Mouse (Mus musculus): ENCODE measurements around the gene Zan. TPM values are rescaled to one million over a fixed set of nuclear protein-coding genes. Genes with fewer than 3 reads are reported as not detected.

Zan gene
- polyA plus RNA-seq, 1 experiment from 2014 or later = 1.1 TPM

DNA sequence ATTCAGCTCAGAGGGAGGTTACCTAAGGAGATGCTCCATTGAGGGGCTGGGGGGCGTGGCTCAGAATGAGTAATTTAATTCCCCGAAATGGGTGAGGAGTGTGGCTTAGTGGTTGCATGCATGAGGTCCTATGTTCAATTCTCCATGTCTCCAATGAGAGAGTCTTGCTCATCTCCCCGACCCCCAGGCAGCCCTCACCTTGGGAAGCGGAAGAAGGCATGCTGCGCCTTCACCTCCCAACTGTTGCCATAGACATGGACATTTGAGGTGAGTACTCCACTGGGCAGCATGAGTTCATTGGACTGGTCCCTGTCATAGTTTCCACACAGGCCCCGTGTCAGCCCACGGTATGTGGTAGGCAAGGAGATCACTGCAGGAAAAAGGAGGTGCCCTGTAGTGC lies 90.2 kb downstream of the Zan start:
- H3K27ac ChIP-seq (ENCODE audit: low read length) = no peak overlapping the region
- no peak overlapping the region for H3K9ac ChIP-seq (replicated peaks; ENCODE audit: low read depth, low read length)
- H3K4me2 ChIP-seq (replicated peaks; ENCODE audit: low read depth, low read length) = no peak overlapping the region
- ATAC-seq (ENCODE audit: insufficient number of reproducible peaks, insufficient read depth, low FRiP score, low read depth) = no peak
- no peaks in the 10 kb centered on the region for H3K36me3 ChIP-seq (ENCODE audit: control insufficient read depth, insufficient read depth, low read length)
- H3K9me3 ChIP-seq (ENCODE audit: control insufficient read depth, low read depth, low read length) = no peaks in the 10 kb centered on the region
- no peaks in the 10 kb centered on the region for H3K4me1 ChIP-seq (ENCODE audit: control insufficient read depth, insufficient read depth, low read length)
- no peaks in the 10 kb centered on the region for H3K27me3 ChIP-seq (ENCODE audit: control insufficient read depth, insufficient read depth, low read length)
- WGBS = 81% methylated on average over 7 of the region's 7 CpGs
- H3K4me3 ChIP-seq (ENCODE audit: low read depth, low read length) = no peak overlapping the region

DNA sequence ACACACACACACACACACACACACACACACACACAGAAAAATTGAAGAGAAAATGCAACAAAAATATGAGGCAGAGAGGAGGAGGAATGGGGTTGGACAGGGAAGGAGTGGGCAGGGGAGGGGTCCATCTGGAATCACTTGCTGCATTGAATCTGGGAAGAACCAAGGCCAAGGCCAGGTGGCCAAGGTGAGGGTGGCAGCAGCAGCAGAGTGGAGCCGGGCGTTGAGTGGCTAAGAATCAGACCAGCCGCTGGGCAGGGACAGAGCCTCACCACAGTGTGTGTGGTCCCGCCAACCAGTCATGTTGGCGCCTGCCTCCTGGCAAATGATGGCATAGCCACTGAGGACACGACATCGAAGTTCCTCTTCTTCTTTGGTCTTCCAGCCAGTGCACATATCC lies 93.4 kb downstream of the Zan start:
- no peaks in the 10 kb centered on the region for H3K9me3 ChIP-seq (ENCODE audit: control insufficient read depth, low read depth, low read length)
- no peaks in the 10 kb centered on the region for H3K27me3 ChIP-seq (ENCODE audit: control insufficient read depth, insufficient read depth, low read length)
- no peak overlapping the region for H3K27ac ChIP-seq (ENCODE audit: low read length)
- no peak overlapping the region for H3K4me3 ChIP-seq (ENCODE audit: low read depth, low read length)
- ATAC-seq (ENCODE audit: insufficient number of reproducible peaks, insufficient read depth, low FRiP score, low read depth) = no peak
- H3K36me3 ChIP-seq (ENCODE audit: control insufficient read depth, insufficient read depth, low read length) = no peaks in the 10 kb centered on the region
- H3K4me1 ChIP-seq (ENCODE audit: control insufficient read depth, insufficient read depth, low read length) = no peaks in the 10 kb centered on the region
- WGBS = 82% methylated on average over 7 of the region's 7 CpGs
- H3K4me2 ChIP-seq (replicated peaks; ENCODE audit: low read depth, low read length) = no peak overlapping the region
- H3K9ac ChIP-seq (replicated peaks; ENCODE audit: low read depth, low read length) = no peak overlapping the region

DNA sequence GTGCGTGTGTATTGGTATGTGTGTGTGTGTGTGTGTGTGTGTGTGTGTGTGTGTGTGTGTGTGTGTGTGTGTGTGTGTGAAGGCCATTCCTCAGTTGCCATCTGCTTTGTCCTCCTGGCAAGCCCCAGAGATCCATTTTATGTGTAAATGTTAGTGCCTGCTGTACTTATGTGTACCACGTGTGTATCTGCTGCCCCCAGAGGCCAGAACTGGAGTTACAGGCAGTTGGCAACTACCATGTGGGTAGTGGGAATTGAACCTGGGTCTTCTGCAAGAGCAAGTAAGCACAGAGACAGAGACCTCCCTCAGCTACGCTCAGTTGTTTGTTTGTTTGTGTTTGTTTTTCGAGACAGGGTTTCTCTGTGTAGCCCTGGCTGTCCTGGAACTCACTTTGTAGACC lies 95.7 kb downstream of the Zan start:
- Histone ChIP-seq H3K27me3 (ENCODE audit: control insufficient read depth, insufficient read depth, low read length) (no peaks in the 10 kb centered on the region), H3K4me1 (ENCODE audit: control insufficient read depth, insufficient read depth, low read length) (peaks cover 6% of the 10 kb centered on the region; the same call in 1 of the 2 replicates), H3K9me3 (ENCODE audit: control insufficient read depth, low read depth, low read length) (no peaks in the 10 kb centered on the region), H3K27ac (ENCODE audit: low read length) (no peak overlapping the region), H3K4me2 (replicated peaks; ENCODE audit: low read depth, low read length) (no peak overlapping the region), H3K4me3 (ENCODE audit: low read depth, low read length) (no peak overlapping the region), H3K36me3 (ENCODE audit: control insufficient read depth, insufficient read depth, low read length) (no peaks in the 10 kb centered on the region), H3K9ac (replicated peaks; ENCODE audit: low read depth, low read length) (no peak overlapping the region)
- 51% methylated on average over 4 of the region's 4 CpGs for WGBS
- no peak for ATAC-seq (ENCODE audit: insufficient number of reproducible peaks, insufficient read depth, low FRiP score, low read depth)

DNA sequence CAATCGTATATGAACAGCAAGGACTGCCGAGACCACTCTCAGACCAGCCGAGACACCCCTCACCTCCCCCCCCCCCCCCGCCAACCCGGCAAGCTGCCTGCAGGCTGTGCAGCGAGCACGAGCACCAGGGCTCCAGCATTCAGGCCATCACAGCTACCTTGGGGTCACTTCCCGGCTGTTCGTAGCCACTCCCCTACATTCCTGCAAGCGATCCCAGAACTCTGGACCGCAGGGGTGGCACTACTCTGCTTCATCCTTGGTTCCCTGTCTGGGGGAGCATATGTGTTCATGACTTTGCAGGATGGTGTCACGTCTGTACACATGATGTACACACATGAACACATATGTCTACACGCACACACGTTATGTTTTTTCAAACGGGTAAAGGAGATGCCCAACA lies 99.3 kb downstream of the Zan start:
- WGBS = 25% methylated on average over 11 of the region's 15 CpGs
- no peak for ATAC-seq (ENCODE audit: insufficient number of reproducible peaks, insufficient read depth, low FRiP score, low read depth)
- Histone ChIP-seq H3K4me1 (ENCODE audit: control insufficient read depth, insufficient read depth, low read length) (peaks cover 13% of the 10 kb centered on the region), H3K36me3 (ENCODE audit: control insufficient read depth, insufficient read depth, low read length) (peaks cover 20% of the 10 kb centered on the region), H3K9ac (replicated peaks; ENCODE audit: low read depth, low read length) (no peak overlapping the region), H3K4me2 (replicated peaks; ENCODE audit: low read depth, low read length) (peak overlapping the region; percentile 23; the same call in 1 of the 2 replicates), H3K27ac (ENCODE audit: low read length) (no peak overlapping the region), H3K27me3 (ENCODE audit: control insufficient read depth, insufficient read depth, low read length) (no peaks in the 10 kb centered on the region), H3K4me3 (ENCODE audit: low read depth, low read length) (no peak overlapping the region), H3K9me3 (ENCODE audit: control insufficient read depth, low read depth, low read length) (no peaks in the 10 kb centered on the region)

DNA sequence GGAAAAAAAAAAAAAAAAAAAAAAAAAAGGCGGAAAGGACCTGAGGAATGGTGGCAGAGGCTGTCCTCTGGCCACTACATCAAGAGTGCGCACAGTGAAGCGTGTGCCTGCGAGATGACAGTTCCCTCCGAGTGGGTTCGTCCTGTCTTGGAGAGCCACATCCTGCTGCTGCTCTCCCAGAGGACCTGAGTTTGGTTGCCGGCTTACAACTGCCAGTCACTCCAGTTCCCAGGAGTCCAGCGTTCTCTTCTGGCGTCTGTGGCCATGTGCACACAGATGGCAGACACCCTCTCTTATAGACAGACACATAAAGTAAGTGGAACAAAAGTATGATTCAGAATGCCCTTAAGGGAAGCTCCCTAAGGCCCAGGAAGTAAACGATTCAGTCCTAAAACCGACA lies 99.7 kb downstream of the Zan start:
- no peak overlapping the region; the same call in 1 of the 2 replicates for H3K9ac ChIP-seq (replicated peaks; ENCODE audit: low read depth, low read length)
- no peaks in the 10 kb centered on the region for H3K9me3 ChIP-seq (ENCODE audit: control insufficient read depth, low read depth, low read length)
- H3K27ac ChIP-seq (ENCODE audit: low read length) = 0 out of 2 replicates have a peak overlapping the region, but pooled peaks have one; percentile 55
- ATAC-seq (ENCODE audit: insufficient number of reproducible peaks, insufficient read depth, low FRiP score, low read depth) = peak; percentile 5; the same call in 1 of the 2 replicates
- peaks cover 24% of the 10 kb centered on the region for H3K36me3 ChIP-seq (ENCODE audit: control insufficient read depth, insufficient read depth, low read length)
- H3K4me1 ChIP-seq (ENCODE audit: control insufficient read depth, insufficient read depth, low read length) = peaks cover 13% of the 10 kb centered on the region
- WGBS = 24% methylated on average over 11 of the region's 11 CpGs
- H3K4me2 ChIP-seq (replicated peaks; ENCODE audit: low read depth, low read length) = peak overlapping the region; percentile 23; the same call in 1 of the 2 replicates
- no peak overlapping the region for H3K4me3 ChIP-seq (ENCODE audit: low read depth, low read length)
- no peaks in the 10 kb centered on the region for H3K27me3 ChIP-seq (ENCODE audit: control insufficient read depth, insufficient read depth, low read length)

DNA sequence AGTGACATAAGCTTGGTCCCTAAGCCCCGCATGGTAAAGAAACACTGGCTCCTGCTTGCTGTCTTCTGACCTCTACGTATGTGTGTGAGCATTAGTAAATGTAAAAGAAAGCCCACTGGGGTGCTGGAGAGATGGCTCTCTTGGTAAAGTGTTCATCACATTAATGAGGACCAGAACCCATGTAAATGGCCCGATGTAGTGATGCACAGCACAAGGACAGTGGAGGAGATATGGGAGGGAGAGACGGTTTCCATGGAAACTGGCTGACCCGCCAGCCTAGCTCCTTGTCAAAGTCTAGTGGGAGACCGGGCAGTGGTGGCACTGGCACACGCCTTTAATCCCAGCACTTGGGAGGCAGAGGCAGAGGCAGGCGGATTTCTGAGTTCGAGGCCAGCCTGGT lies 100.1 kb downstream of the Zan start:
- 54% methylated on average over 9 of the region's 9 CpGs for WGBS
- no peak overlapping the region for H3K9ac ChIP-seq (replicated peaks; ENCODE audit: low read depth, low read length)
- H3K4me3 ChIP-seq (ENCODE audit: low read depth, low read length) = no peak overlapping the region
- H3K27ac ChIP-seq (ENCODE audit: low read length) = no peak overlapping the region
- no peaks in the 10 kb centered on the region for H3K27me3 ChIP-seq (ENCODE audit: control insufficient read depth, insufficient read depth, low read length)
- ATAC-seq (ENCODE audit: insufficient number of reproducible peaks, insufficient read depth, low FRiP score, low read depth) = peak; percentile 16; the same call in 1 of the 2 replicates
- H3K4me2 ChIP-seq (replicated peaks; ENCODE audit: low read depth, low read length) = no peak overlapping the region
- peaks cover 13% of the 10 kb centered on the region for H3K4me1 ChIP-seq (ENCODE audit: control insufficient read depth, insufficient read depth, low read length)
- peaks cover 29% of the 10 kb centered on the region for H3K36me3 ChIP-seq (ENCODE audit: control insufficient read depth, insufficient read depth, low read length)
- no peaks in the 10 kb centered on the region for H3K9me3 ChIP-seq (ENCODE audit: control insufficient read depth, low read depth, low read length)

DNA sequence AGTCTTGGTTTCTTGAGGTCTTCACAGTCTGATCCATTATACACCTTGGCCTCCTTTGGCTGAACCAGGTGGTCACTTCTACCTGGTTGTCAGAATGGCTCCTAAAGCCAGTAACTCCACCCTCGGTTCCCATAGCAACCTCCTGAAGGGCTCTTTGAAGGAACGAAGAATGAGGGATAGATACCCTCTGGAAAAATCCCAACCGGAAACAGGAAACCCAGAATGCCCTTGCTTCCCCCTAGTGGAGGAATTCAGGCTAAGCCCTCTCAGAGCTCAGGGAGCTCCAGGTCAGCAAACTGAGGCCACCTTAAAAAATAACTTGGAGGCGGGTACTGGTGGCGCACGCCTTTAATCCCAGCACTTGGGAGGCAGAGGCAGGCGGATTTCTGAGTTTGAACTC lies 100.7 kb downstream of the Zan start:
- Histone ChIP-seq H3K4me1 (ENCODE audit: control insufficient read depth, insufficient read depth, low read length) (peaks cover 13% of the 10 kb centered on the region), H3K27me3 (ENCODE audit: control insufficient read depth, insufficient read depth, low read length) (no peaks in the 10 kb centered on the region), H3K36me3 (ENCODE audit: control insufficient read depth, insufficient read depth, low read length) (peaks cover 34% of the 10 kb centered on the region), H3K27ac (ENCODE audit: low read length) (peak overlapping the region; percentile 27; the same call in 1 of the 2 replicates), H3K9me3 (ENCODE audit: control insufficient read depth, low read depth, low read length) (no peaks in the 10 kb centered on the region), H3K9ac (replicated peaks; ENCODE audit: low read depth, low read length) (no peak overlapping the region), H3K4me3 (ENCODE audit: low read depth, low read length) (no peak overlapping the region), H3K4me2 (replicated peaks; ENCODE audit: low read depth, low read length) (no peak overlapping the region)
- WGBS = 39% methylated on average over 7 of the region's 7 CpGs
- ATAC-seq (ENCODE audit: insufficient number of reproducible peaks, insufficient read depth, low FRiP score, low read depth) = no peak

DNA sequence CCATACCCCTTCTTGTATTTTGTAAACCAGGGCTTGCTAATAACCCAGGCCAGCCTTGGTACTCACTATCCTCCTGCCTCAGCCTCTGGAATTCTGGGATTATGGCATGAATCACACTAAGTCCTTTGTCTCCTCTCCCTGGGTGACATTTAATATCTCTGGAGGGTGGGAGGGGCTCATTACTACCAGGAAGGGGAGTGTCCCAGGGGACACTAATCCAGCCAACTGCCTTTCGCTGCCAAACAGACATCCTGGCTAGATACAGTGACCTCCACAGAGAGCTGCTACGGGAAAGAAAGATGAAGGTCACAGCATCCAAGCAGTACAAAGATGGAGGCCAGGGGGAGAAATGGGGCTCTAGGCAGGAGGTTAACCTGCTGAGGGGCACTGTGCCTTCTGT lies 101.2 kb downstream of the Zan start:
- Histone ChIP-seq H3K27ac (ENCODE audit: low read length) (peak overlapping the region; percentile 30; the same call in 1 of the 2 replicates), H3K36me3 (ENCODE audit: control insufficient read depth, insufficient read depth, low read length) (peaks cover 40% of the 10 kb centered on the region), H3K4me1 (ENCODE audit: control insufficient read depth, insufficient read depth, low read length) (peaks cover 13% of the 10 kb centered on the region), H3K9ac (replicated peaks; ENCODE audit: low read depth, low read length) (no peak overlapping the region), H3K9me3 (ENCODE audit: control insufficient read depth, low read depth, low read length) (no peaks in the 10 kb centered on the region), H3K27me3 (ENCODE audit: control insufficient read depth, insufficient read depth, low read length) (no peaks in the 10 kb centered on the region), H3K4me2 (replicated peaks; ENCODE audit: low read depth, low read length) (no peak overlapping the region), H3K4me3 (ENCODE audit: low read depth, low read length) (no peak overlapping the region)
- 36% methylated on average over 2 of the region's 2 CpGs for WGBS
- no peak for ATAC-seq (ENCODE audit: insufficient number of reproducible peaks, insufficient read depth, low FRiP score, low read depth)

DNA sequence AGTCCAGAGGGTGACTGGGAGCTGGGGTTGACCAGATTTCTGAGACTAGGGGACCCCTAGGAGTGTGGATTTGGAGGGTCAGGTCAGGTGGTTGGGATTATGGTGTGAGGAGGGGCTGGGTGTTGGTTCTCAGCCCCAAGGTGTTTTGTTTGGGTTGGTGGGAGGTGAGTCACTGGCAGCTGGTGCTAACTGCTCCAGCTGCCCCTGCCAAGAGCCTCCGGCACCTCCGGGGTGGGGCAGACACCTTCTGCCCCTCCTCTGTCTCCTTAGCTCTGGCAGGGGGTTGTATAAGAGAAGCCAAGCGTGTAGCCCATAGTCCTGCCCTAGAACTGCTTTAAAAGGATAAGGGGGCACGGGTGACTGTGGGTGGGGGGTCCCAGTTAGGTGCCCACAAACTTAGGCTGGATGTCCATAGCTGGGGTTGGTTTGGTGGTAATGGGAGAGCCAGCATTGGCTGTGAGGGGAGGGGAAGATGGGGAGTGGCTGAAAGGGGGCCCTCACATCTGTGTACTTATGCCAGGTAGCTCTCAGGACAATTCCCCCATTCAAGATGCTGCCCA lies 102.3 kb downstream of the Zan start:
- Histone ChIP-seq H3K9ac (replicated peaks; ENCODE audit: low read depth, low read length) (no peak overlapping the region), H3K36me3 (ENCODE audit: control insufficient read depth, insufficient read depth, low read length) (peaks cover 49% of the 10 kb centered on the region), H3K9me3 (ENCODE audit: control insufficient read depth, low read depth, low read length) (no peaks in the 10 kb centered on the region), H3K4me3 (ENCODE audit: low read depth, low read length) (no peak overlapping the region), H3K4me1 (ENCODE audit: control insufficient read depth, insufficient read depth, low read length) (peaks cover 13% of the 10 kb centered on the region), H3K4me2 (replicated peaks; ENCODE audit: low read depth, low read length) (no peak overlapping the region), H3K27me3 (ENCODE audit: control insufficient read depth, insufficient read depth, low read length) (no peaks in the 10 kb centered on the region), H3K27ac (ENCODE audit: low read length) (0 out of 2 replicates have a peak overlapping the region, but pooled peaks have one; percentile 10)
- 60% methylated on average over 4 of the region's 4 CpGs for WGBS
- no peak for ATAC-seq (ENCODE audit: insufficient number of reproducible peaks, insufficient read depth, low FRiP score, low read depth)
